Mouse (Mus musculus) c-Kit-positive CD71-negative TER-119-negative erythroid progenitor cells, embryonic 14.5 days (primary cell): ENCODE results near the gene Arf6.
"Not testable (repeated sequence)": the region's sequence is repeated elsewhere in the genome, so short reads cannot be mapped to it uniquely, and the experiment has no call there.

Experiments
- DNase-seq: peaks from one replicate; pipeline ENCODE4 v3.0.0-alpha.2; 2013; ENCODE audit warnings: low read depth

The Arf6 gene

GRCm38 (mm10) chr12:69371854-69372671 is at the start of gene Arf6, which contains the start of gene Gm9887:
Gene Arf6 (plus strand): TSS chr12:69372150.
Gene Gm9887 (minus strand): TSS chr12:69372458.
- peak; percentile 96 for DNase-seq

GRCm38 (mm10) chr12:69331187-69331586 is 40.8 kb upstream of the Arf6 start:
- DNase-seq = peak; percentile 10

- DNase-seq = no peak
These were observed 39.8 kb upstream of the Arf6 start for GRCm38 (mm10) chr12:69332147-69332546.

GRCm38 (mm10) chr12:69333547-69333946 is 38.4 kb upstream of the Arf6 start:
- peak; percentile 36 for DNase-seq

- DNase-seq = no peak
These were observed 22.0 kb upstream of the Arf6 start for GRCm38 (mm10) chr12:69349928-69350327.

- no peak for DNase-seq
These were observed 20.3 kb upstream of the Arf6 start for GRCm38 (mm10) chr12:69351685-69352084.

- peak; percentile 85 for DNase-seq
These were observed 15.2 kb upstream of the Arf6 start, which contains the start of gene Nemf for GRCm38 (mm10) chr12:69356546-69357299. Gene Nemf (minus strand): TSS chr12:69357165.

- DNase-seq = no peak
These were observed 14.7 kb upstream of the Arf6 start for GRCm38 (mm10) chr12:69357300-69357646.

- peak; percentile 63 for DNase-seq
These were observed 11.3 kb upstream of the Arf6 start for GRCm38 (mm10) chr12:69360655-69360996.

- DNase-seq = peak; percentile 94
These were observed 10.7 kb upstream of the Arf6 start for GRCm38 (mm10) chr12:69360997-69361899.

- no peak for DNase-seq
These were observed 10.0 kb upstream of the Arf6 start for GRCm38 (mm10) chr12:69361919-69362318.

GRCm38 (mm10) chr12:69362388-69362787 is 9.6 kb upstream of the Arf6 start:
- DNase-seq = no peak

- DNase-seq = not testable (repeated sequence)
These were observed 8.8 kb upstream of the Arf6 start for GRCm38 (mm10) chr12:69363110-69363509.

- peak; percentile 73 for DNase-seq
These were observed 7.8 kb upstream of the Arf6 start for GRCm38 (mm10) chr12:69363899-69364762.

- no peak for DNase-seq
These were observed 6.2 kb upstream of the Arf6 start for GRCm38 (mm10) chr12:69365757-69366156.

- DNase-seq = no peak
These were observed 5.5 kb upstream of the Arf6 start for GRCm38 (mm10) chr12:69366424-69366823.

GRCm38 (mm10) chr12:69367557-69367956 is 4.4 kb upstream of the Arf6 start:
- no peak for DNase-seq

- DNase-seq = no peak
These were observed 1.0 kb upstream of the Arf6 start for GRCm38 (mm10) chr12:69370936-69371335.

- DNase-seq = peak; percentile 64
These were observed 513 bp upstream of the Arf6 start for GRCm38 (mm10) chr12:69371421-69371853.

GRCm38 (mm10) chr12:69372731-69373331 is 881 bp downstream of the Arf6 start:
- no peak for DNase-seq
